Mouse (Mus musculus) midbrain, embryonic 13.5 days (tissue): ENCODE data around the gene Zcwpw1. TPM values are rescaled to one million over a fixed set of nuclear protein-coding genes. Genes with fewer than 3 reads are reported as not detected.

Experiments used
- ATAC-seq: fragments of 200-750 bp; cut with Nextera tagmentation; 2 replicates; pipeline ENCODE4 v1.8.0; 2017; ENCODE audit warnings: mild to moderate bottlenecking, moderate TSS enrichment, moderate library complexity
- H3K27ac ChIP-seq: fragments of 300-500 bp; sonication (generic); 2 replicates; pipeline ENCODE4 v1.5.1; 2015; ENCODE audit warnings: inconsistent platforms, mild to moderate bottlenecking, moderate library complexity
- H3K27me3 ChIP-seq: fragments of 300-500 bp; sonication (generic); 2 replicates; pipeline ENCODE4 v1.6.1; 2015; ENCODE audit warnings: mild to moderate bottlenecking, inconsistent platforms
- H3K36me3 ChIP-seq: fragments of 300-500 bp; sonication (generic); 2 replicates; pipeline ENCODE4 v1.6.1; 2015; ENCODE audit warnings: mild to moderate bottlenecking, inconsistent platforms
- H3K4me1 ChIP-seq: fragments of 300-500 bp; sonication (generic); replicated peaks from 2 replicates; pipeline ENCODE4 v1.6.1; 2015; ENCODE audit warnings: inconsistent platforms
- H3K4me2 ChIP-seq: fragments of 300-500 bp; sonication (generic); replicated peaks from 2 replicates; pipeline ENCODE4 v1.6.1; 2015; ENCODE audit warnings: moderate library complexity, mild to moderate bottlenecking, inconsistent platforms
- H3K4me3 ChIP-seq: fragments of 300-500 bp; sonication (generic); replicated peaks from 2 replicates; pipeline ENCODE4 v1.5.1; 2015; ENCODE audit warnings: mild to moderate bottlenecking, inconsistent platforms
- H3K9ac ChIP-seq: fragments of 300-500 bp; sonication (generic); replicated peaks from 2 replicates; pipeline ENCODE4 v1.6.1; 2015; ENCODE audit warnings: mild to moderate bottlenecking, inconsistent platforms
- H3K9me3 ChIP-seq: fragments of 300-500 bp; sonication (generic); 2 replicates; pipeline ENCODE4 v1.6.1; 2016; ENCODE audit warnings: mild to moderate bottlenecking, inconsistent platforms
- WGBS: fragments of 180-500 bp; shearing (Covaris S2); methylation state at CpG from one replicate; pipeline ENCODE4 v1.1.7; 2015; 5-methylcytosine and 5-hydroxymethylcytosine counted together
- polyA plus RNA-seq: library from polyadenylated mRNA; unstranded; fragments of >200 nt; fragmentation: Nextera tagmentation; extraction: Ambion mirVana; gene quantifications from 2 replicates; pipeline ENCODE4 v1.2.1, GENCODE M21; 2015

Gene Zcwpw1
- polyA plus RNA-seq, 1 experiment from 2014 or later = 12.0 TPM

DNA sequence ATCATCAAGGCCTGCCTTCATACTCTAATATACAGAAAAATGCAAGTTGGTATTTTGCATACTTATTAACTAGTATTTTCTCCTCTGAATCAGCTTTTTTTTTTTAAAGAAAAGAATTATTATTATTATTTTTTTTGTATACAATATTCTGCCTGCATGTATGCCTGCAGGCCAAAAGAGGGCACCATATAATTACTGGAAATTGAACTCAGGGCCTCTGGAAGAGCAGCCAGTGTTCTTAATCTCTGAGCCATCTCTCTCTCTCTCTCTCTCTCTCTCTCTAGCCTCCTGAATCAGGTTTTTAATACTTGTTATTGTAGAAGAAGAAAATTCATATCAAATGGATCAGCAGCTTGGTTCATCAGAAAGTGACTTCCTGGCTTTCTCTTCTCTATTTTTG is 4.0 kb downstream of the Zcwpw1 start:
- Histone ChIP-seq H3K9ac (no peak overlapping the region), H3K4me2 (no peak overlapping the region), H3K27me3 (peaks cover 12% of the 10 kb centered on the region), H3K9me3 (no peaks in the 10 kb centered on the region), H3K27ac (no peak overlapping the region), H3K4me1 (peaks cover 6% of the 10 kb centered on the region; the same call in 1 of the 2 replicates), H3K36me3 (no peaks in the 10 kb centered on the region), H3K4me3 (no peak overlapping the region)
- no peak for ATAC-seq

DNA sequence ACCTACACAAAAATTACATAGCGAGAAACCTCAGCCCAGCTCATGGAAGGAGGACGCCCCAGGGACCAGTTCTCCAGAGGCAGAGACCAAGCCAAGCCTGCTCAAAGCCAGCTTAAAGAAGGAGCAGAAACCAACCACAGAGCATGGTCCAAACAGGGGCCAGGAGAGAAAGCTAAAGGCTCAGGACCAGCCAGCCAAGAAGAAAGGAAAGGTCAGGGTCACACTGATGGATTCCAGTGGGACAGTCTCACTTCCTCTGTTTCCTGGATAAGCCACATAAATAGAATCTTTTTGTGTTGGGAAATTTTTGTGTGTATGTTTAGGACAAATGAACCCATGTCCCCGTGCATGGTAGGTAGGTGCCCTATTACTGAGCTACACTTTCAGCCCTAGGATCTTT is 9.0 kb downstream of the Zcwpw1 start:
- H3K4me3 ChIP-seq = no peak overlapping the region
- H3K27ac ChIP-seq = no peak overlapping the region
- no peak for ATAC-seq
- no peak overlapping the region for H3K4me2 ChIP-seq
- H3K9me3 ChIP-seq = no peaks in the 10 kb centered on the region
- no peak overlapping the region for H3K9ac ChIP-seq
- no peaks in the 10 kb centered on the region for H3K4me1 ChIP-seq
- H3K27me3 ChIP-seq = no peaks in the 10 kb centered on the region
- 79% methylated on average over 3 of the region's 3 CpGs for WGBS
- no peaks in the 10 kb centered on the region for H3K36me3 ChIP-seq

DNA sequence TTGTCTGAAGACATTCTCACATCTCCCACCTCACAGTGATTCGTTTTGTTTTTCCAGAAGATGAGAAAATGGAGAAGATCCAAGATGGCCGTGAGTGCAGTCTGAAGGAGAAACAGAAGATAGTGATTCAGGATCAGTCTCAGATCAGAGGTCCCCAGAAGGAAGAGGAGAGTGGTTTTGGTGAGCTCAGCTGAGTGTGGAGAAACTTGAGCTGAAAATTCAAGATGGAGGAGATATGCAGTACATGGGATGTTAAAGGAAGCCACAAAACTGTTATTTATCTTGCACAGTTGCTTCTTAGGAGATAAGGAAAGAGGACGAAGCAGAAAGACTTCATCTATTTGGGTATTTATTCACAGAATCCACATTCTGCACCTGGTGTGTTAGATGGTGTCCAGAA is 13.3 kb downstream of the Zcwpw1 start:
- Histone ChIP-seq H3K9me3 (no peaks in the 10 kb centered on the region), H3K27me3 (no peaks in the 10 kb centered on the region), H3K4me2 (no peak overlapping the region), H3K4me1 (no peaks in the 10 kb centered on the region), H3K9ac (no peak overlapping the region), H3K27ac (no peak overlapping the region), H3K4me3 (no peak overlapping the region), H3K36me3 (no peaks in the 10 kb centered on the region)
- 87% methylated on average over 3 of the region's 3 CpGs for WGBS
- ATAC-seq = no peak

DNA sequence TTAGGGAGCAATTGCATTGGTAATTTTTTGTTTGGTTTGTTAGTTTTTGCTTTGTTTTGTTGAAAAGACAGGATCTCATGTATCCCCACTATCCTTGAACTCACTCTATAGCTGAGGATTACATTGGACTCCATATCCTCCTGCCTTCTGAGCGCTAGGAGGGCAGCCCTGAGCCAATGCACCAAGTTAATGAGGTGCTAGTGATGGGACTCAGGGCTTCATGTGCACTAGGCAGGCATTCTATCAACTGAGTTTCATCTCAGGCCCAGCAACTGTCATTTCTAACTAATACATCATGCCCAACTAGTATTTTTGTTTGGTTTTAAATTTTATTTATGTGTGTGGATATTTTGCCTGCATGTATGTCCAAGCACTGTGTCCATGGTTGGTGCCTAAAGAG is 18.6 kb downstream of the Zcwpw1 start:
- no peak overlapping the region for H3K9ac ChIP-seq
- no peak for ATAC-seq
- no peaks in the 10 kb centered on the region for H3K4me1 ChIP-seq
- H3K9me3 ChIP-seq = no peaks in the 10 kb centered on the region
- no peak overlapping the region for H3K27ac ChIP-seq
- no peaks in the 10 kb centered on the region for H3K27me3 ChIP-seq
- no peak overlapping the region for H3K4me2 ChIP-seq
- 78% methylated on average over 1 of the region's 1 CpGs for WGBS
- H3K4me3 ChIP-seq = no peak overlapping the region
- H3K36me3 ChIP-seq = no peaks in the 10 kb centered on the region

DNA sequence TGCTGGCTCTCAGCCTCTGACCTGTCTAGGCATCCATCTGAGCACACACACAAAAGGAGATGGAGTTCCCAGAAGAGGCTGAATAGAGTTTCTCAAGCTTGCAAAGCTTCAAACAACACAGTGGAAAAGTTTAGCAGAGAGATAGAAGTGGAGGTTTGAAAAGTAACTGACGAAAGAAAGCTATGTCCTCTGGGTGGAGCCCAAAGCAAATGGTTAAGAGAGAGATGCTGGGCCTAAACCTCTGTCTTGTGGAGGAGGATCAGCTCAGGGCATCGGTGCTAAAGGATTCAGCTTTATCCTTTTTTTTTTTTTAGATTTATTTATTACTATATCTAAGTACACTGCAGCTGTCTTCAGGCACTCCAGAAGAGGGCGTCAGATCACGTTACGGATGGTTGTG is 20.7 kb downstream of the Zcwpw1 start:
- H3K9me3 ChIP-seq = no peaks in the 10 kb centered on the region
- H3K27me3 ChIP-seq = no peaks in the 10 kb centered on the region
- no peak overlapping the region for H3K27ac ChIP-seq
- H3K9ac ChIP-seq = no peak overlapping the region
- no peaks in the 10 kb centered on the region for H3K36me3 ChIP-seq
- H3K4me3 ChIP-seq = no peak overlapping the region
- H3K4me2 ChIP-seq = no peak overlapping the region
- H3K4me1 ChIP-seq = no peaks in the 10 kb centered on the region
- ATAC-seq = no peak
- WGBS = 82% methylated on average over 5 of the region's 5 CpGs

DNA sequence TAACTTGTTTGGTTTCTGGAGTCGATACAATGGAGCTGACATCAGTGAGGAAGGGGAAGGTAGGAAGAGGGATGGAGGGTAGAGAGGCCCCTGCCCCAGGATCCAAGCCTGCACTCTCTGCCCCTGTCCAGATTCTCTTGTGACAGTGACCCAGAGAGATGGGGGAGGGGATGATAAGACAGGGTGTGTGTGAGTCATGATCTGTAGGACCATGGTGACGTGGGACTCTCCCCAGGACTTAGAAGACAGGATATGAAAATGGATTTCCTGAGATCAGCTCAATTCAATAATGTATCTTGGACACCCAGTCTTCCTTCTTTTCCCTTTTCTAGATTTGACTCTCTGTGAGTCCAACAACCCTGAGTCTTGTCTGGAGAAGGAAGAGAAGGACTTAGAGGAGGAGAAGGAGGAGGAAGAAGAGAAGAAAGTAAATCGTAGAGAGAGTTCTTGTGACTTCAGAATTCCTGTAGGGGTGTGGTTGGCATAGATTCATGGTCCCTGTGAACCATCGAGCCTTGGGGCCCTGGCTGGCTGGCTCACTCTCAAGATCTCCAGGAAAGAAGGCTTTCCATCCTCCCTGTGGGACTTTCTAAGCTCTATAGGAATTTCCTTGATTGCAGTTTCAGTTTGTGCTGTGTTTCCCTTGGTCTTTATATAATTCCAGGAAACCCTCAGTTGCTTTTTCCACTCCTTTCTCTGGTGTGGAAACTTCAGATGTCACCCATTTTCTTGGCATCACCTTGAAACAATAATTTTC is 30.0 kb downstream of the Zcwpw1 start:
- 69% methylated on average over 4 of the region's 4 CpGs for WGBS
- no peak overlapping the region for H3K27ac ChIP-seq
- no peak overlapping the region for H3K4me3 ChIP-seq
- ATAC-seq = no peak
- no peaks in the 10 kb centered on the region for H3K4me1 ChIP-seq
- H3K36me3 ChIP-seq = no peaks in the 10 kb centered on the region
- H3K9me3 ChIP-seq = no peaks in the 10 kb centered on the region
- no peak overlapping the region for H3K9ac ChIP-seq
- no peak overlapping the region for H3K4me2 ChIP-seq
- H3K27me3 ChIP-seq = no peaks in the 10 kb centered on the region

DNA sequence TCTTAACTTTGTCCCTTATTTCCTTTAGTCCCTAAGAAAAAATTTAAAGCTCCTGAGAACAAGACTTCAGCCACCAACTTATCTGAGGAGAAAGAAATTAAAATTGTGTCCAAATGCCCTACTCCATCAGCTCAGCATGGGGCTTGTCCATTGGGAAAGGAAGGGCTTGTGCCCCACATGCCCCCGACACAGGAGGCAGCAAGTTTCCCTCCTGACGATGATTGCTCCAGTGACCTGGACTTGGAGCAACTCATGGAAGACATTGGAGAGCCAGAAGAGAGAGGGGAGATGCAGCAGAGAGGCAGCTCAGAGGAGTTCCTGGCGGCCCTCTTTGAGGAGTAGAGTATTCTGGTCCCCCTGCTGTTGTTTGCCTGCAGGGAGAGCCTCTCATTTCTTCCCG is 34.5 kb downstream of the Zcwpw1 start:
- H3K4me1 ChIP-seq = no peaks in the 10 kb centered on the region
- ATAC-seq = no peak
- H3K27me3 ChIP-seq = no peaks in the 10 kb centered on the region
- WGBS = 76% methylated on average over 4 of the region's 4 CpGs
- H3K9ac ChIP-seq = no peak overlapping the region
- H3K36me3 ChIP-seq = no peaks in the 10 kb centered on the region
- no peak overlapping the region for H3K4me2 ChIP-seq
- no peak overlapping the region for H3K4me3 ChIP-seq
- no peaks in the 10 kb centered on the region for H3K9me3 ChIP-seq
- no peak overlapping the region for H3K27ac ChIP-seq

DNA sequence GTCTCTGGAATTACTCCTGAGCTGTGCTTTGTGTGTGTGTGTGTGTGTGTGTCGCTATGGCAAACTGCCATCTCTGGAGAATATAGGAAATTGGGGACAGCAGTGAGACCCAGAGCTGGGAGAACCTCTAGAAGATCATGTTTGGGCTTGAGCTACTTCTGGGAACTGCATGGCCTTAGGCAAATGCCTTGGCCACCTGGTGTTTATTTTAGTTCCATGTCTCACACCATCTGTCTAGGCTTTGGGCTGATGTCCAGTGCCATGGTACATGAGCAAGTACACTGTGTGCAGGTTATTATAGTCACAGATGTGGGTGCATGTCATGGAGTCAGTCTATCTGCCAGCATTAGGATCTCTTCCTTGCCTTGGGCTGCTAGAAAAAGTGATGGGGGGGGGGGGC is 35.0 kb downstream of the Zcwpw1 start:
- no peaks in the 10 kb centered on the region for H3K4me1 ChIP-seq

DNA sequence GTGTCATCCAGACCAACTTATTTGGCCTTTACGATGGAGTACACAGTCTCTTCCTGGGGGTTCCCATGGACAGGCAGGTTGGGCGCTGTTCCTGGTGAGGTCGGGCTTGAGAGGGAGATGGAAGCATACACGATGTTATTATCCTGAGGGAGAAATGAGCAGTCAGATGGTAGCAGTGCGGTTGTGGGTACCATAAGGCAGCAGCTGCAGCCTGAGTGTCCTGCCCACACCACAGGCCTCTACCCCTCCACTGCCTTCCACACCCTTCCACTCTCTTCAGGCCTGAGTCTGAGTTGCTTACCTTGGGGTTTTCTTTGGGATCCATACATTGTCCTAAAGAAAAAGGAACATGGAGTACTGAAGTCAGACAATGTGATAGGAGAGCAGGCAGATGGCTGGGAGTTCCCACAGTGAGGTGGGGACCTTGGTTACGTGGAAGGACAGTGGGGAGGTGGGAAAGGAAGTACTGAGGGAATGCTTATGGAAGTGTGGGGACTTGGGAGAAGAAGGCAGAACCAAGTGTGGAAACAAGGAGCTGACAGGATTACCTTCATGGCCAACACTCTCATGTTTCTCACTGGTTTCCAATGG is 36.0 kb downstream of the Zcwpw1 start:
- Histone ChIP-seq H3K4me3 (no peak overlapping the region), H3K27ac (no peak overlapping the region), H3K27me3 (no peaks in the 10 kb centered on the region), H3K9me3 (no peaks in the 10 kb centered on the region), H3K4me2 (no peak overlapping the region), H3K9ac (no peak overlapping the region), H3K4me1 (no peaks in the 10 kb centered on the region), H3K36me3 (no peaks in the 10 kb centered on the region)
- WGBS = 92% methylated on average over 6 of the region's 6 CpGs
- ATAC-seq = no peak

More for the DNA sequence above, 35.0 kb downstream of the Zcwpw1 start:
- no peak overlapping the region for H3K9ac ChIP-seq
- no peak overlapping the region for H3K4me2 ChIP-seq
- H3K9me3 ChIP-seq = no peaks in the 10 kb centered on the region
- no peaks in the 10 kb centered on the region for H3K27me3 ChIP-seq
- no peak overlapping the region for H3K27ac ChIP-seq
- ATAC-seq = no peak
- H3K36me3 ChIP-seq = no peaks in the 10 kb centered on the region
- H3K4me3 ChIP-seq = no peak overlapping the region
- 77% methylated on average over 1 of the region's 1 CpGs for WGBS

DNA sequence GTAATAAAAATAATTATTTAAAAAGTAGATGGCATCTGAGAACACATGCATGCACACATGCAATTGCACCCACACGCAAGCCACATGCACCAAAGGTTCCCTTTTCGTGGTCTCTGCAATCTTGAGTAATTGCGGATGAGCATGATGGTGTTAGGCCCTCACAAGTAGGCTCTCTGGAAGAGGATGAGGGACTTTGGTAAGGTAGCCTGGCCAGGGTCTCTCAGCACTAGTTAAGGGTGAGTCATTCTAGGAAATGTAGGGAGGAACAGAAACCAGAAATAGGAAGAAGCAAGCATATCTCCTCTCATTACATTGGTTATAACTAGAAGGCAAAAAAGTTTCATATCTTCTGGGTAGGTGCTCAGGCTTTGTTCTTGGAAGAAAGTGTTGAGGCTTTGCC is 37.4 kb downstream of the Zcwpw1 start:
- Histone ChIP-seq H3K4me1 (no peaks in the 10 kb centered on the region), H3K27ac (no peak overlapping the region), H3K4me3 (no peak overlapping the region), H3K9me3 (no peaks in the 10 kb centered on the region), H3K27me3 (no peaks in the 10 kb centered on the region), H3K4me2 (no peak overlapping the region), H3K36me3 (no peaks in the 10 kb centered on the region), H3K9ac (no peak overlapping the region)
- ATAC-seq = no peak
- WGBS = 90% methylated on average over 3 of the region's 3 CpGs

DNA sequence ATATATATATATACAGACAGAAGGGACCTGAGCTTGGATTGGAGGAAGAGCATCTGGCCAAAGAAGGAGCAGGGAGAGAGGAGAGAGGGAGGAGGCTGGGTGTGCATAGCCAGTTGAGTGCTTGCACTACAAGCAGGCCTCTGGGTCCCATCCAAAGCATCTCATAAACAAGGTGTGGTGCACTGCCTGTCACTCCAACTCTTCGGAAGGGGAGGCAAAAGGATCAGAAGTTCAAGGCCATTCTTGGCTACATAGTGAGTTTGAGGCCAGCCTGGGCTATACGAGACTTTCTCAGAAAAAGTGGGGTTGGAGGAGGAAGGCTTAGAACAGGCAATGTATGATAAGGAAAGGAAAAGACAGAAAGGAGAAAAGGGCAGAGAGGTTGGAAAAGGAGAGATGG is 38.4 kb downstream of the Zcwpw1 start:
- H3K4me1 ChIP-seq = no peaks in the 10 kb centered on the region
- H3K4me2 ChIP-seq = no peak overlapping the region
- H3K9me3 ChIP-seq = no peaks in the 10 kb centered on the region
- H3K27ac ChIP-seq = no peak overlapping the region
- no peak overlapping the region for H3K9ac ChIP-seq
- WGBS = 81% methylated on average over 2 of the region's 2 CpGs
- no peak overlapping the region for H3K4me3 ChIP-seq
- H3K27me3 ChIP-seq = no peaks in the 10 kb centered on the region
- no peak for ATAC-seq
- H3K36me3 ChIP-seq = no peaks in the 10 kb centered on the region

DNA sequence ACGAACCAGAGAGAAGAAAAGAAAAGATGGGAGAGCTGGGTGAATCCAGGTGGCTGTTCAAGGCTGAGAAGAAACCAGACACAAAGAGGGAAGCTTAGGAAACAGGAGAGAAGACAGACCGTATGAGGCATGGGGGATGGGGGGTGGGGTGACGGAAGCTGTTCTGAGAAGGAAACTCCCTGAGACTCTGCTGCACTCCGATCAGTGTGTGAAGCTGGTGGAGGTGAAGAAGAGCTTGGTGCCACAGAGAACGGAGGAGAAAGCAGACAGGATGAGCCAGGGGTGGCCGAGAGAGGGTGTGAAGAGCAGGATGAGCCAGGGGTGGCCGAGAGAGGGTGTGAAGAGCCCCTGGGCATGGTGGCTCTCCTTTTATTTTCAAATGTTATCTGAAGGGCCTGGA is 38.8 kb downstream of the Zcwpw1 start:
- Histone ChIP-seq H3K27ac (no peak overlapping the region), H3K4me3 (no peak overlapping the region), H3K36me3 (no peaks in the 10 kb centered on the region), H3K9ac (no peak overlapping the region), H3K4me2 (no peak overlapping the region), H3K4me1 (no peaks in the 10 kb centered on the region), H3K27me3 (no peaks in the 10 kb centered on the region), H3K9me3 (no peaks in the 10 kb centered on the region)
- 68% methylated on average over 7 of the region's 7 CpGs for WGBS
- ATAC-seq = no peak

DNA sequence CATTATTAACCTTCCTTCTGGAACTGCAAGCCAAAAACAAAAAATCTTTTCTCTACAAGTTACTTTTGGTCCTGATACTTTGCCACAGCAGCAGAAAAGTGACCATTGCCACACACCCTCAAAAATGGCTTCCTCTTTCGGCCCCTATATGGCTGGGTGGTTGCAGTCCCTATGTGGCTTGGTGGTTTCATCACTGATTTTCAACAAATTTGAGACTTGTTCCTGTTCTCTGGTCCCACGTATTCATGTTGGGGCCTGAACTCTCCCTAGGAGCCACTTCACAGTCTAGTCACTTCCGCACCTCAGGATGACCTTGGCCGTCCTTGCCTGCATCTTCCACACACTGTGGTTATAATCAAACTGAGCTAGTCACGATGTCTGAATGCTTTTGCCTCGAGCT is 41.1 kb downstream of the Zcwpw1 start:
- 89% methylated on average over 6 of the region's 6 CpGs for WGBS
- Histone ChIP-seq H3K27ac (no peak overlapping the region), H3K27me3 (no peaks in the 10 kb centered on the region), H3K4me2 (no peak overlapping the region), H3K9me3 (no peaks in the 10 kb centered on the region), H3K4me1 (no peaks in the 10 kb centered on the region), H3K4me3 (no peak overlapping the region), H3K36me3 (no peaks in the 10 kb centered on the region), H3K9ac (no peak overlapping the region)
- ATAC-seq = no peak
